24 mouse cellular contexts compared by ENCODE assay signal in the genomic region with DNA sequence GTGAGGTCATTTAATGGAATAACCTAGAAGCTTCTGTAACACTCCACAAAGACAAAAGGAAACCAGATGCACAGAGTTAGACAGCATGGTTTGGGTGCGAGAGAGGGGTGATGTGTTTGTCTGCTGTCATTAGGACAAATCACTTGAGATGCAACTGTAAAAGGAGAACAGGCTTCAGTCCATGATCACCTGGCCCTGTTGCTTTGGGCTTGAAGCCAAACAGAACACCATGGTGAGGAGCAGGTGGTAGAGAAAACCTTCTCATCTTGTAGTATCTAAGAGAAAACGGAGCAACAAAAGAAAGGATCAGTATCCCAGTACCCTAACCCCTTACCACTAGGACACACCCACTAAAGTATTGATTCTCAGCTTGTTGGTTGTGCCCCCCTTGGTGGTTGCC.
A peak's percentile ranks its signal among the peaks of the same experiment; 100 is the strongest.
DNase-seq lines count a peak whose midpoint lies in the region; ATAC-seq lines count a peak whose summit lies in the region.
"Had no signal": no experiment of that assay in that cellular context is flagged by ENCODE, and none has a peak within 500 bp of the region (broad histone marks: within the 10 kb centered on the region; RNA-seq: fewer than 3 reads in every experiment).

No protein-coding gene starts in this region.

- no peaks in the 10 kb centered on the region for H3K27me3 ChIP-seq in heart, embryonic 10.5 days (ENCODE audit: insufficient read depth, poor library complexity, severe bottlenecking)
- H3K27me3 ChIP-seq in heart, embryonic 12.5 days (replicated peaks): no peaks in the 10 kb centered on the region
- H3K27me3 ChIP-seq: CH12.LX; embryonic facial prominence, embryonic 13.5 days; forebrain, embryonic 12.5 days; forebrain, embryonic 15.5 days; hindbrain, embryonic 12.5 days; hindbrain, embryonic 15.5 days; Patski had no signal

- 78% methylated on average over 2 of the region's 2 CpGs for WGBS in heart, embryonic 10.5 days
- 81% methylated on average over 2 of the region's 2 CpGs for WGBS in heart, embryonic 12.5 days

- no peak overlapping the region for H3K27ac ChIP-seq in heart, embryonic 10.5 days
- no peak overlapping the region for H3K27ac ChIP-seq in heart, embryonic 12.5 days (ENCODE audit: poor library complexity, severe bottlenecking)
- H3K27ac ChIP-seq: embryonic facial prominence, embryonic 10.5 days; embryonic facial prominence, embryonic 13.5 days; forebrain, embryonic 12.5 days; forebrain, embryonic 15.5 days; hindbrain, embryonic 12.5 days; hindbrain, embryonic 15.5 days had no signal

- H3K9me3 ChIP-seq in heart, embryonic 10.5 days: 0 out of 2 replicates have a peak, but pooled peaks cover 4% of the 10 kb centered on the region
- peaks cover 6% of the 10 kb centered on the region for H3K9me3 ChIP-seq in heart, embryonic 12.5 days (replicated peaks)
- H3K9me3 ChIP-seq: forebrain, embryonic 12.5 days; forebrain, embryonic 15.5 days; hindbrain, embryonic 12.5 days; hindbrain, embryonic 15.5 days had no signal

- peak; percentile 10 to 11 for DNase-seq in cerebellum, adult 18-20 months
- DNase-seq in cerebellum, postnatal 4 days (ENCODE audit: low spot score in 2 of 2): no peak
- DNase-seq in heart, embryonic 10.5 days (ENCODE audit: low spot score): peak; percentile 52
- DNase-seq in cerebellum, postnatal 25 days: peak; percentile 21 to 59
- no peak for DNase-seq in urinary bladder, adult 2 months (ENCODE audit: low spot score)
- DNase-seq in kidney, postnatal 14 days: no peak
- DNase-seq: adrenal gland, postnatal 10 days; adrenal gland, postnatal 36 days; B cell, adult 2 months; gastrocnemius, postnatal 25 days; heart, adult 18-20 months; kidney, adult 8-10 months had no signal

- H3K4me1 ChIP-seq in heart, embryonic 10.5 days: no peaks in the 10 kb centered on the region
- H3K4me1 ChIP-seq in heart, embryonic 12.5 days (replicated peaks): no peaks in the 10 kb centered on the region
- H3K4me1 ChIP-seq: embryonic facial prominence, embryonic 10.5 days; embryonic facial prominence, embryonic 13.5 days; forebrain, embryonic 12.5 days; forebrain, embryonic 15.5 days; hindbrain, embryonic 12.5 days; hindbrain, embryonic 15.5 days had no signal

- H3K4me2 ChIP-seq in heart, embryonic 12.5 days: no peak overlapping the region
- H3K4me2 ChIP-seq: embryonic facial prominence, embryonic 13.5 days; forebrain, embryonic 12.5 days; forebrain, embryonic 15.5 days; hindbrain, embryonic 12.5 days; hindbrain, embryonic 15.5 days had no signal

- H3K9ac ChIP-seq in heart, embryonic 12.5 days: no peak overlapping the region
- H3K9ac ChIP-seq: embryonic facial prominence, embryonic 13.5 days; forebrain, embryonic 12.5 days; forebrain, embryonic 15.5 days; hindbrain, embryonic 12.5 days; hindbrain, embryonic 15.5 days had no signal

- no peaks in the 10 kb centered on the region for H3K36me3 ChIP-seq in heart, embryonic 10.5 days
- no peaks in the 10 kb centered on the region for H3K36me3 ChIP-seq in heart, embryonic 12.5 days
- H3K36me3 ChIP-seq: embryonic facial prominence, embryonic 10.5 days; embryonic facial prominence, embryonic 13.5 days; forebrain, embryonic 12.5 days; forebrain, embryonic 15.5 days; G1E; hindbrain, embryonic 12.5 days; hindbrain, embryonic 15.5 days had no signal

- no peak for ATAC-seq in heart, embryonic 12.5 days (ENCODE audit: insufficient number of reproducible peaks, low FRiP score)
- ATAC-seq: forebrain, embryonic 15.5 days; intestine, postnatal 0 days; Patski had no signal

- H3K4me3 ChIP-seq in heart, embryonic 10.5 days: no peak overlapping the region
- no peak overlapping the region for H3K4me3 ChIP-seq in heart, embryonic 12.5 days
- H3K4me3 ChIP-seq: embryonic facial prominence, embryonic 10.5 days; embryonic facial prominence, embryonic 13.5 days; erythroblast, embryonic 14.5 days; forebrain, embryonic 12.5 days; forebrain, embryonic 15.5 days; hindbrain, embryonic 12.5 days; hindbrain, embryonic 15.5 days had no signal

Comparison
In these comparisons a context has a peak if more than half of its experiments do, and no peak if none do; other contexts are left out.
1. DNase-seq: peak in cerebellum, adult 18-20 months (2 of 2), heart, embryonic 10.5 days (single experiment) and cerebellum, postnatal 25 days (2 of 2); none in cerebellum, postnatal 4 days (0 of 2), urinary bladder, adult 2 months (single experiment) and kidney, postnatal 14 days (single experiment).